Mouse (Mus musculus) forebrain, embryonic 16.5 days (tissue): ENCODE measurements around the gene Cx3cl1. TPM values are rescaled to one million over a fixed set of nuclear protein-coding genes. Genes with fewer than 3 reads are reported as not detected.

Source experiments
- ATAC-seq: fragments of 200-750 bp; cut with Nextera tagmentation; 2 replicates; pipeline ENCODE4 v1.8.0; 2017; ENCODE audit warnings: mild to moderate bottlenecking, moderate library complexity
- H3K27ac ChIP-seq: fragments of 300-500 bp; sonication (generic); 2 replicates; pipeline ENCODE4 v1.5.1; 2014; ENCODE audit warnings: low read length, control low read depth
- H3K27me3 ChIP-seq: fragments of 300-500 bp; sonication (generic); replicated peaks from 2 replicates; pipeline ENCODE4 v1.6.1; 2014; ENCODE audit warnings: low read length; ENCODE audit not compliant: control insufficient read depth, insufficient read depth
- H3K36me3 ChIP-seq: fragments of 300-500 bp; sonication (generic); 2 replicates; pipeline ENCODE4 v1.6.1; 2014; ENCODE audit not compliant: control insufficient read depth, insufficient read depth
- H3K4me1 ChIP-seq: fragments of 300-500 bp; sonication (generic); replicated peaks from 2 replicates; pipeline ENCODE4 v1.6.1; 2014; ENCODE audit warnings: low read length; ENCODE audit not compliant: control insufficient read depth, insufficient read depth
- H3K4me2 ChIP-seq: fragments of 300-500 bp; sonication (generic); 2 replicates; pipeline ENCODE4 v1.6.1; 2014; ENCODE audit warnings: mild to moderate bottlenecking, low read length, control low read depth
- H3K4me3 ChIP-seq: fragments of 300-500 bp; sonication (generic); replicated peaks from 2 replicates; pipeline ENCODE4 v1.5.1; 2014; ENCODE audit warnings: mild to moderate bottlenecking, low read length, control low read depth
- H3K9ac ChIP-seq: fragments of 300-500 bp; sonication (generic); replicated peaks from 2 replicates; pipeline ENCODE4 v1.6.1; 2014; ENCODE audit warnings: low read depth, low read length, control low read depth
- H3K9me3 ChIP-seq: fragments of 300-500 bp; sonication (generic); 2 replicates; pipeline ENCODE4 v1.6.1; 2016; ENCODE audit warnings: low read length; ENCODE audit not compliant: control insufficient read depth
- WGBS: fragments of 180-500 bp; shearing (Covaris S2); extraction: QIAGEN DNeasy Blood & Tissue Kit; methylation state at CpG from one replicate; pipeline ENCODE4 v1.1.7; 2014; 5-methylcytosine and 5-hydroxymethylcytosine counted together
- polyA plus RNA-seq: library from polyadenylated mRNA; unstranded; fragments of >200 nt; fragmentation: Nextera tagmentation; extraction: Ambion mirVana; gene quantifications from 2 replicates; pipeline ENCODE4 v1.2.1, GENCODE M21; 2015

Gene Cx3cl1
- polyA plus RNA-seq, 1 experiment from 2014 or later, result 23.8 TPM

DNA sequence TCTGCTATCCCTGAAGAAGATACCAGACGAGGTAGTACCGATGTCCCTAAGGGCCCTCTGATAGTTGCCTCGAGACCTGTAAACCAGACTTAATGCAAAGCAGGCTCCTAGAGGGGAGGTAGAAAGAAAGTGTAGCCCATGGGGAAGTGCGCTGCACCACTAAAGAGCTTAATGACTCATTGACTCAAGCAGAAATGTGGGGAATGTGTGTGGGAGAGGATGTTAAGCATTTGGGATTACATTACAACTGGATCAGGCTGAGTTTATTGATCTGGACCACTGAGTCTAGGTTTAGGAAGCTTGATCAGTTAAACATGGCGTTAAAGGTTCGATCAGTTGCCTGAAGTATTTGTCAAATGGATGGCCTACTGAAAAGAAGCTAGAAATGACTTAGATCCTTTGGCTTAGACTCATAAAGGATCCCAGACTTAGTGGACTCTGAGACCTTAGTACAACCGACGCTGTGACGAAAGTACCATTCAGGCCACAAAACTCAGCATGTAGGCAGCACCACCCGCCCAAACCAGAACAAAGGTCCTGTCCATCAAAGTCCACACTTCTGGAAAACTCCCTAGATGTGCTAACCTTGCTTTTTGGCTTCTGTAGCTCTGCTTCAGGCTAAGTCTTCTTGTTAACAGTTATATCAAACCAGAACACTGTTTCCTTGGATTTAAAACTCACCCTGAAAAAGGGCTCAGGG, 17.6 kb downstream of the Cx3cl1 start:
- Histone ChIP-seq H3K36me3 (no peaks in the 10 kb centered on the region), H3K4me2 (no peak overlapping the region), H3K9me3 (no peaks in the 10 kb centered on the region), H3K4me1 (no peaks in the 10 kb centered on the region), H3K27ac (no peak overlapping the region), H3K27me3 (no peaks in the 10 kb centered on the region), H3K9ac (no peak overlapping the region), H3K4me3 (no peak overlapping the region)
- ATAC-seq, result no peak
- 50% methylated on average over 10 of the region's 10 CpGs for WGBS

DNA sequence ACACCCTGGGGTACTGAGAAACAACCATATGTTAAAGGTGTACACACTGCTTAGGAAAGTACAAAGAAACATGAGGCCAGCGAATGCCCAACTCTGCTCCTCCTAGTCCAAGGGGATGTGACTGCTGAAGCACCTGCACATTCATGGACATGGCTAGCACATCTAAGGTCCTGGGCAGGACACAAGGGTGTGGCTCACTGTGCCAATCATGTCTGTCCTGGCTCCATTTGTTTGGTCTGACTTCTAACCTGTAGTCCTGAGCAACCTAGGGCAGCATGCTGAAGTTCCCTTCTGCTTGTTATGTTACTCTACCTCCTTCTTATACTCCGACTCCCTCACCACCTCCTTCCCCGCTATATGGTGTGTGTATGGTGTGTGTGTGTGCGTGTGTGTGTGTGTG, 22.6 kb downstream of the Cx3cl1 start:
- H3K27me3 ChIP-seq, result no peaks in the 10 kb centered on the region
- H3K4me1 ChIP-seq, result no peaks in the 10 kb centered on the region
- no peak for ATAC-seq
- no peak overlapping the region for H3K4me2 ChIP-seq
- H3K9ac ChIP-seq, result no peak overlapping the region
- WGBS, result 87% methylated on average over 4 of the region's 4 CpGs
- no peak overlapping the region for H3K27ac ChIP-seq
- no peaks in the 10 kb centered on the region for H3K36me3 ChIP-seq
- H3K4me3 ChIP-seq, result no peak overlapping the region
- H3K9me3 ChIP-seq, result no peaks in the 10 kb centered on the region

DNA sequence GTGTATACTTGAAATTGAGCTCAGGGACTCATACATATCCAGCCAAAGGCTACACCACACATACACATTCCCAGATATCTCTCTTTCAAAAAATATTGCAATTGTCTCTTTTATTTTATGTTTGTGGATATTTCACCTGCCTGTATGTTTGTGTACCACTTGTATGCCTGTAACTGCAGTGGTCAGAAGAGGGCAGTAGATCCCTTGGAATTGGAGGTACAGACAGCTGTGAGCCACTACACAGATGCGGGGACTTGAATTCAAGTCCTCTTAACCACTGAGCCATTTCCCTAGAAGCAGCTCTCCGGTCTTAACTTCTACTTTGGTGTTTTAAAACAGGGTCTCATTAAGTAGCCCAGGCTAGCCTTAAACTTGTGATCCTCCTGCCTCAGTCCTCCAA, 23.0 kb downstream of the Cx3cl1 start:
- no peaks in the 10 kb centered on the region for H3K36me3 ChIP-seq
- WGBS, result 97% methylated on average over 2 of the region's 2 CpGs
- no peak for ATAC-seq
- H3K27ac ChIP-seq, result no peak overlapping the region
- no peak overlapping the region for H3K9ac ChIP-seq
- no peaks in the 10 kb centered on the region for H3K9me3 ChIP-seq
- H3K27me3 ChIP-seq, result no peaks in the 10 kb centered on the region
- no peaks in the 10 kb centered on the region for H3K4me1 ChIP-seq
- no peak overlapping the region for H3K4me2 ChIP-seq
- no peak overlapping the region for H3K4me3 ChIP-seq

DNA sequence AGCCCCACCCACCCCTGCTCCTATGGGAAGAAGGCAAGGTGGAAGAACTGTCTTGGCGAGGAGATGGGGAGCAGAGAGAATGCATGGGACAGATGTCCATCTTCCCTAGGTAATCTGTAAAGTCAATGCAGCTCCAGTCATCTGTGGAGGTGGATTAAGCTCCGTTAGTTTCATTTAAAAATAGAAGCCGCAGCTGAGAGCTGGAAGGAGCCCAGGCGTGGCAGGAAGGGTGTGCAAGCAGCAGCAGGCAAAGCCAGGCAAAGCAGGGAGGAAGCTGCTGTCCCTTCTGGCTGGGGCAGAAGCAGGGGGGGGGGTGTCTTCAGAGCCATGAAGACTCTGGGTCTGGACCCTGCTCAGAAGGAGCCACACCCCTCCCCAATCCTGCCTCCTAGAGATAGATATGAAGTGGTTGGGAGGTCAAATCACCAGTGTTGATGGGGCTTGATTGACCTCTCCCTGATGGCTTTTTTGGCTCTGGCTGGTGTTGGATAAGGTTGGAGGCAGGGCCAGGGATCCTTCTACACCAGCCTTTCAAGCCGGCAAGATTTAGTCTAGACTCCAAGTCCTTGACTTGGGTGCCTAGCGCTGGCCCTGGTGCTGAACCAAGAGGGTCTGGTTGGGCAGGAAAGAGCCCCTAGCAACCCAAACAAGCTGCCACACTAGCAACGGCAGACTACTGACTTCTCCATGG, 28.6 kb downstream of the Cx3cl1 start:
- Histone ChIP-seq H3K9me3 (no peaks in the 10 kb centered on the region), H3K27me3 (no peaks in the 10 kb centered on the region), H3K4me2 (no peak overlapping the region), H3K9ac (no peak overlapping the region), H3K27ac (no peak overlapping the region), H3K4me3 (no peak overlapping the region), H3K36me3 (no peaks in the 10 kb centered on the region), H3K4me1 (no peaks in the 10 kb centered on the region)
- no peak for ATAC-seq
- WGBS, result 56% methylated on average over 7 of the region's 7 CpGs

DNA sequence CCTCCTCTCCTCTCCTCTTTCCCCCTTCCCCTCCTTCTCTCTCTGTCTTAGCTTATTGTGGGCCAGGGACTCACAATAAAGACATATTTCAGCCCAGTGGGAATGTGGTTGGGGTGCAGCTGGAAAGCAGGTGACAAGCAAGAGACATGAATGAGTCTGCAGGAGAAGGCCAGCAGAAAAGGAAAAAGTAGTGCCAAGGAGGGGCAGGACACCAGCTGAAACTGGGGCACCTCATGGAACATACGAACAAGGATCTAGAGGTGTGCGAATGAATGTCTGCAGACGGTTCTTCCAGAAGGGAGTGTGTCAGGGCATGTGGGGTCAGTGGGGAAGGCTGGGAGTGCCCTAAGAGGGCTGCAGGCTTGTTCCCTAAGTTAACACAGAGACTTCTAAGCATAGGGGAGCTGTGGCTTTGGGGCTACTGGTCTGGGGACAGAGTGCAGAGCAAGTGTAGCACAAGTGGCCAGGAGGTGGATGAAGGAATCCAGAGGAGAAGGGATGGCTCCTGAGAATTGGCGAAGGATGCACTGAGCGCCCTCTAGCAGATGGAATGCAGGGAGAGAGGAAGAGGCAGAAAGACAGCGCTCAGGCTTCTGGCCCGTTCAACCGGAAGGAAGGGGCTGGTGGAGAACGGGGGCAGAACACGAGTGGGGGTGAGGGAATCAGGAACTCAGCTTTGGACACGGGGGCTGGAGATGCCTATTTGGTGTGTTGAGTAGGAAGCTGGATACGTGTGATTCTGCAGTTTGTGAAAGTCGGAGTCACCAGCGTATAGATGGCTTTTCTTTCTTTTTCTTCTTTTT, 29.7 kb downstream of the Cx3cl1 start:
- ATAC-seq, result no peak
- WGBS, result 37% methylated on average over 14 of the region's 14 CpGs
- H3K9ac ChIP-seq, result no peak overlapping the region

DNA sequence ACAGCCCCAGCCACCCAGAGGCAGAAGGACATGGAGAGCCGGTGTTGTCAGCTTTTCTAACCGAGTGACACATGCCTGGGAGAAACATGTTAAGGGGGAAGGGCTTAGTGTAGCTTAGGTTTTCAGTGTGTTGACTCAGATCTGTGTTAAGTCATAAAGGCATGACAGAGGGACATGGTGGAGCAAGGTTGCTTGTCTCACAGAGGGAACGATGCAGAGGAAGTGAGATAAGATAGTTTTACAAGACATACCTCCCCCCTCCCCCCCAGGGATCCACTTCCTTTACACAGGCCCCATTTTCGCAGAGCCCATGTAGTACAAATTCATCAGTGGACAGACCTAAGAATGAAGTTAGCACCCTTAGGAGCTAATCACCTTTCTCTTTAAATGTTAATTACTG, 30.6 kb downstream of the Cx3cl1 start:
- Histone ChIP-seq H3K4me1 (no peaks in the 10 kb centered on the region), H3K9me3 (no peaks in the 10 kb centered on the region), H3K27me3 (no peaks in the 10 kb centered on the region), H3K9ac (no peak overlapping the region), H3K4me3 (no peak overlapping the region), H3K4me2 (no peak overlapping the region), H3K27ac (no peak overlapping the region), H3K36me3 (no peaks in the 10 kb centered on the region)
- 82% methylated on average over 4 of the region's 4 CpGs for WGBS
- ATAC-seq, result no peak

More for the DNA sequence above, 29.7 kb downstream of the Cx3cl1 start:
- H3K36me3 ChIP-seq, result no peaks in the 10 kb centered on the region
- H3K4me1 ChIP-seq, result no peaks in the 10 kb centered on the region
- no peak overlapping the region for H3K4me3 ChIP-seq
- H3K27ac ChIP-seq, result no peak overlapping the region
- no peaks in the 10 kb centered on the region for H3K9me3 ChIP-seq
- H3K4me2 ChIP-seq, result no peak overlapping the region
- H3K27me3 ChIP-seq, result no peaks in the 10 kb centered on the region

DNA sequence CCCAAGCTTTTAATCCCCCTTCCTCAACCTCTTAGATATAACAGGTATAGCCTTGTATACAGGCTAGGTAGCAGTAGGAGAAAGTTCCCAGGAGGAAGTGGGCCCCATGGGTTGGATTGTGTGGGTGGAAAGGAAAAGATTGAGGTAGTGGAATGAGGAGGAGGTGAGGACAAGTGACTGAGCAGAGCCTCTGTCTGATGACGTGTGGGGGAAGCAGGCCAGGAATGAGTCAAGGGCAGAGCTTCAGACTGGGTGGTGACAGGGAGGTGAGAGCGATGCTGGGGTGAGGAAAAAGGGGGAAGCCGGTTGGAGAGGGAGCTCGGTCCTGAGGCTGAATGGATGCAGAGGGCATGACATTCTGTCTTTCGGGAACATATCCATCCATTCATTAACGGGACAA, 31.7 kb downstream of the Cx3cl1 start:
- Histone ChIP-seq H3K9me3 (no peaks in the 10 kb centered on the region), H3K27ac (no peak overlapping the region), H3K9ac (no peak overlapping the region), H3K4me1 (no peaks in the 10 kb centered on the region), H3K4me3 (no peak overlapping the region), H3K36me3 (no peaks in the 10 kb centered on the region), H3K27me3 (no peaks in the 10 kb centered on the region), H3K4me2 (no peak overlapping the region)
- no peak for ATAC-seq
- WGBS, result 77% methylated on average over 6 of the region's 6 CpGs

DNA sequence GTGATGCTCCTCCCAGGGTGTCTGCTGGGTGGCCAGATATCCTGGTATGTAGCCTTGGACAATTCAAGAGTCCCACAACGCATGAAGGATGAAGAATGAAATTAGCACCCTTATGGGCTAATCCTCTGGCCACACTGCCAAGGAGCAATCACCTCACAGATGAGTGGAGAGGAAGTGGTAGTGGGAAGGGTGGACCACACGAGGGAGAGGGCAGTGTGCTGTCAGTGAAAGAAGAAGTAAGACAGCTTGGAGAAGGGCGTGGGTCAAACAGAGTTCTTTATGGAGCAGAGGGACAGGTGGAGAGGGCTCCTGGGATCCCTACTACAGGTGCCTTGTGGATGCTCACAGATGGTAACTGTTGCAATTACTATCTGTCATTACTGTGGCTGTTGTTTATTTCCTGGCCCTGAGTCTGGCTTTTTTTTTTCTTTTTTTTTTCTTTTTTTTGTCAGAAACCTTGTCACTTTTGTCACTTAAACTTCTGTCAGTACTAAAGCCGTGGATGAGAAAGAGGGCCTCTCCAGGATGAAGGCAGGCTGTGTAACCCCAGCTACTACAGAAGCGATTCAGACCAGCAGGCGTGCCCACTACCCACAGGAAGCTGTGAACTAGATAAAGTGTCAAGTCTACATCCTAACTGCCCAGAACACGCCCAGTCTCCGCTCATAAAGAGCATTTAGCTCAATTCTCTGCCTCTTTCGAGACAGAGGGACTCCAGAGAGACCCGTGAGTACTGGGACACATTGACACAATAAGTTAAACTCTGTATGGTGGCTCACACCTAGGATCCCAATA, 32.9 kb downstream of the Cx3cl1 start:
- Histone ChIP-seq H3K27ac (no peak overlapping the region), H3K9ac (no peak overlapping the region), H3K4me1 (no peaks in the 10 kb centered on the region), H3K27me3 (no peaks in the 10 kb centered on the region), H3K4me3 (no peak overlapping the region), H3K4me2 (no peak overlapping the region), H3K36me3 (no peaks in the 10 kb centered on the region), H3K9me3 (no peaks in the 10 kb centered on the region)
- no peak for ATAC-seq
- 77% methylated on average over 10 of the region's 10 CpGs for WGBS

DNA sequence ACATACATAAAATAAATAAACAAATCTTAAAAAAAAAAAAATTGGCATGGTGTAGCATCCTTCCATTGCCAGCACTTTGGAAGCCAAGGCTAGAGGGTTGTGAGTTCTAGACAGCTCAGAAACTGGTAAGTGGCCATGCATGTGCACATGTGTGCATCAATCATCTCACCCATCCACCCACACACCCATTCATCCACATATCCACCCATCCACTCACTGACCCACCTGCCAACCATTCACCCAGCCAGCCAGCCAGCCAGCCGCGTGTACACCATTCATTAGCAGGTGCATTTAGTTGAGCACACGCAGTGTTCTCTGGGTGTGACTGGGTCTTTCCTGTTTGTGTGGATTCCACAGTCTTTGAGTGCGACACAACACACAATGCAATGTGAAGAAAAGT, 34.0 kb downstream of the Cx3cl1 start:
- no peaks in the 10 kb centered on the region for H3K27me3 ChIP-seq
- no peaks in the 10 kb centered on the region for H3K36me3 ChIP-seq
- H3K4me2 ChIP-seq, result no peak overlapping the region
- H3K9me3 ChIP-seq, result no peaks in the 10 kb centered on the region
- H3K4me1 ChIP-seq, result no peaks in the 10 kb centered on the region
- H3K4me3 ChIP-seq, result no peak overlapping the region
- 67% methylated on average over 4 of the region's 4 CpGs for WGBS
- no peak overlapping the region for H3K9ac ChIP-seq
- no peak overlapping the region for H3K27ac ChIP-seq
- no peak for ATAC-seq
